9 mouse cellular contexts compared by ENCODE assay signal in genomic region chr5:139483171-139483848, GRCm38 (mm10). TPM values are rescaled to one million over a fixed set of nuclear protein-coding genes. Genes with fewer than 3 reads are reported as not detected.
DNase-seq lines count a peak whose midpoint lies in the region; ATAC-seq and TF ChIP-seq lines count a peak whose summit lies in the region.
"Had no signal": no experiment of that assay in that cellular context is flagged by ENCODE, and none has a peak within 500 bp of the region (broad histone marks: within the 10 kb centered on the region; RNA-seq: fewer than 3 reads in every experiment).

No protein-coding gene starts in this region.

- peak overlapping the region; percentile 90 for H3K4me2 ChIP-seq in heart, embryonic 12.5 days
- H3K4me2 ChIP-seq in hindbrain, postnatal 0 days (ENCODE audit: low read depth, low read length) = peak overlapping the region; percentile 76
- peak overlapping the region; percentile 94 for H3K4me2 ChIP-seq in midbrain, embryonic 11.5 days

- DNase-seq in heart, adult 9 months (ENCODE audit: low spot score in 2 of 2) = no peak
- DNase-seq in MN1 (ENCODE audit: low spot score) = peak; percentile 29
- no peak for DNase-seq in hindbrain, postnatal 0 days (ENCODE audit: low spot score)
- DNase-seq in midbrain, embryonic 11.5 days (ENCODE audit: low spot score, missing footprints) = no peak
- no peak for DNase-seq in urinary bladder, postnatal 25 days (ENCODE audit: low spot score)
- no peak for DNase-seq in layer of hippocampus, adult 18-20 months (ENCODE audit: low spot score in 2 of 2)
- DNase-seq in ovary, postnatal 10 days (ENCODE audit: low spot score) = no peak

- no peak for ATAC-seq in heart, embryonic 12.5 days (ENCODE audit: insufficient number of reproducible peaks, low FRiP score)
- no peak for ATAC-seq in hindbrain, postnatal 0 days
- no peak for ATAC-seq in midbrain, embryonic 11.5 days (ENCODE audit: low FRiP score)

- peaks cover 40% of the 10 kb centered on the region for H3K36me3 ChIP-seq in heart, embryonic 12.5 days
- H3K36me3 ChIP-seq in hindbrain, postnatal 0 days (ENCODE audit: insufficient read depth, low read length) = peaks cover 27% of the 10 kb centered on the region
- H3K36me3 ChIP-seq in midbrain, embryonic 11.5 days (ENCODE audit: control insufficient read depth, insufficient read depth, low read length) = peaks cover 7% of the 10 kb centered on the region

- H3K27ac ChIP-seq in heart, embryonic 12.5 days (ENCODE audit: poor library complexity, severe bottlenecking) = no peak overlapping the region
- peak overlapping the region; percentile 86; the same call in 1 of the 2 replicates for H3K27ac ChIP-seq in hindbrain, postnatal 0 days
- H3K27ac ChIP-seq in midbrain, embryonic 11.5 days (ENCODE audit: low read depth, low read length) = no peak overlapping the region

- TF ChIP-seq CTCF in hindbrain, postnatal 0 days (IDR thresholded peaks at IDR 0.05; ENCODE audit: low read depth) = no peak

- WGBS in heart, embryonic 12.5 days = 52% methylated on average over 14 of the region's 14 CpGs
- WGBS in hindbrain, postnatal 0 days = 61% methylated on average over 14 of the region's 14 CpGs
- WGBS in midbrain, embryonic 11.5 days = 66% methylated on average over 14 of the region's 14 CpGs

- H3K27me3 ChIP-seq in heart, embryonic 12.5 days (replicated peaks) = no peaks in the 10 kb centered on the region
- no peaks in the 10 kb centered on the region for H3K27me3 ChIP-seq in hindbrain, postnatal 0 days (ENCODE audit: insufficient read depth, low read length)
- H3K27me3 ChIP-seq in midbrain, embryonic 11.5 days (ENCODE audit: control insufficient read depth, insufficient read depth, low read length) = no peaks in the 10 kb centered on the region
- H3K27me3 ChIP-seq: Patski had no signal

- H3K9me3 ChIP-seq in heart, embryonic 12.5 days (replicated peaks) = peaks cover 7% of the 10 kb centered on the region
- H3K9me3 ChIP-seq in hindbrain, postnatal 0 days (ENCODE audit: low read length) = no peaks in the 10 kb centered on the region
- H3K9me3 ChIP-seq in midbrain, embryonic 11.5 days (ENCODE audit: control insufficient read depth, low read length) = peaks cover 2% of the 10 kb centered on the region; the same call in 1 of the 2 replicates

- peaks cover 13% of the 10 kb centered on the region for H3K4me1 ChIP-seq in heart, embryonic 12.5 days (replicated peaks)
- peaks cover 3% of the 10 kb centered on the region; the same call in 1 of the 2 replicates for H3K4me1 ChIP-seq in hindbrain, postnatal 0 days (ENCODE audit: insufficient read depth, low read length)
- H3K4me1 ChIP-seq in midbrain, embryonic 11.5 days (ENCODE audit: control insufficient read depth, insufficient read depth, low read length) = peaks cover 8% of the 10 kb centered on the region

- H3K4me3 ChIP-seq in heart, embryonic 12.5 days = peak overlapping the region; percentile 80
- peak overlapping the region; percentile 98 for H3K4me3 ChIP-seq in hindbrain, postnatal 0 days (ENCODE audit: low read length)
- peak overlapping the region; percentile 92 for H3K4me3 ChIP-seq in midbrain, embryonic 11.5 days (ENCODE audit: low read depth, low read length)

- peak overlapping the region; percentile 84 for H3K9ac ChIP-seq in heart, embryonic 12.5 days
- H3K9ac ChIP-seq in hindbrain, postnatal 0 days (replicated peaks; ENCODE audit: low read length) = peak overlapping the region; percentile 89; the same call in 1 of the 2 replicates
- peak overlapping the region; percentile 76; the same call in 1 of the 2 replicates for H3K9ac ChIP-seq in midbrain, embryonic 11.5 days (ENCODE audit: low read length)

RNA-seq across cellular contexts. Expression of gene Zfand2a, which starts 1.0 kb away (rescaled TPM):
- 11.2 and 12.7 TPM in 2 replicates for polyA plus RNA-seq in heart, embryonic 12.5 days (2016; fragmentation: Nextera tagmentation; extraction: Ambion mirVana)
- total RNA-seq in hindbrain, postnatal 0 days (2014; rRNA removed) = 55.2 and 61.1 TPM in 2 replicates
- 19.4 and 26.2 TPM in 2 replicates for polyA plus RNA-seq in hindbrain, postnatal 0 days (2015; fragmentation: Nextera tagmentation; extraction: Ambion mirVana)
- 4.4 and 6.9 TPM in 2 replicates for polyA plus RNA-seq in midbrain, embryonic 11.5 days (2014; fragmentation: Nextera tagmentation; extraction: Ambion mirVana)
- total RNA-seq in layer of hippocampus, adult 18-20 months (2021) = 10 to 100 TPM; 50.4 to 51.6 TPM

RNA-seq across cellular contexts. Expression of gene 3110082I17Rik, which starts 23.0 kb away (rescaled TPM):
- polyA plus RNA-seq in heart, embryonic 12.5 days (2016; fragmentation: Nextera tagmentation; extraction: Ambion mirVana) = 21.3 and 21.6 TPM in 2 replicates
- total RNA-seq in hindbrain, postnatal 0 days (2014; rRNA removed) = 6.1 and 12.8 TPM in 2 replicates
- 17.1 and 18.2 TPM in 2 replicates for polyA plus RNA-seq in hindbrain, postnatal 0 days (2015; fragmentation: Nextera tagmentation; extraction: Ambion mirVana)
- 33.5 and 34.1 TPM in 2 replicates for polyA plus RNA-seq in midbrain, embryonic 11.5 days (2014; fragmentation: Nextera tagmentation; extraction: Ambion mirVana)
- total RNA-seq in layer of hippocampus, adult 18-20 months (2021) = 10 to 100 TPM; 14.6 to 15.7 TPM

RNA-seq across cellular contexts. Expression of gene Uncx, which starts 60.0 kb away (rescaled TPM):
- 0.09 TPM in 1 of 2 replicates, not detected in the other for polyA plus RNA-seq in heart, embryonic 12.5 days (2016; fragmentation: Nextera tagmentation; extraction: Ambion mirVana)
- total RNA-seq in hindbrain, postnatal 0 days (2014; rRNA removed) = 31.3 and 47.0 TPM in 2 replicates
- 30.6 and 34.6 TPM in 2 replicates for polyA plus RNA-seq in hindbrain, postnatal 0 days (2015; fragmentation: Nextera tagmentation; extraction: Ambion mirVana)
- 41.8 and 46.4 TPM in 2 replicates for polyA plus RNA-seq in midbrain, embryonic 11.5 days (2014; fragmentation: Nextera tagmentation; extraction: Ambion mirVana)
- total RNA-seq in layer of hippocampus, adult 18-20 months (2021) = under 1 TPM in 1 of 2 experiments, not detected in 1; 0.15 TPM
- polyA plus RNA-seq: Patski had no signal

Comparison
In these comparisons a context has a peak if more than half of its experiments do, and no peak if none do; other contexts are left out.
1. RNA of gene Uncx, which starts 60.0 kb away (polyA plus RNA-seq): 41.8 to 46.4 TPM in midbrain, embryonic 11.5 days and 30.6 to 34.6 TPM in hindbrain, postnatal 0 days; 0.09 TPM in heart, embryonic 12.5 days; every median in the first group is over 10 times any median in the second.
2. Peak in every context shown above with its lines, with median percentiles within 50 percentile points of each other: H3K4me2 ChIP-seq, H3K4me3 ChIP-seq and H3K9ac ChIP-seq.